Mouse (Mus musculus): ENCODE measurements at regions not wholly inside any gene's neighbourhood (a gene's known extent, or its start where the extent isn't known, plus 50 kb on each side); places are given as distances from the start of the nearest gene placed in this dataset.

DNA sequence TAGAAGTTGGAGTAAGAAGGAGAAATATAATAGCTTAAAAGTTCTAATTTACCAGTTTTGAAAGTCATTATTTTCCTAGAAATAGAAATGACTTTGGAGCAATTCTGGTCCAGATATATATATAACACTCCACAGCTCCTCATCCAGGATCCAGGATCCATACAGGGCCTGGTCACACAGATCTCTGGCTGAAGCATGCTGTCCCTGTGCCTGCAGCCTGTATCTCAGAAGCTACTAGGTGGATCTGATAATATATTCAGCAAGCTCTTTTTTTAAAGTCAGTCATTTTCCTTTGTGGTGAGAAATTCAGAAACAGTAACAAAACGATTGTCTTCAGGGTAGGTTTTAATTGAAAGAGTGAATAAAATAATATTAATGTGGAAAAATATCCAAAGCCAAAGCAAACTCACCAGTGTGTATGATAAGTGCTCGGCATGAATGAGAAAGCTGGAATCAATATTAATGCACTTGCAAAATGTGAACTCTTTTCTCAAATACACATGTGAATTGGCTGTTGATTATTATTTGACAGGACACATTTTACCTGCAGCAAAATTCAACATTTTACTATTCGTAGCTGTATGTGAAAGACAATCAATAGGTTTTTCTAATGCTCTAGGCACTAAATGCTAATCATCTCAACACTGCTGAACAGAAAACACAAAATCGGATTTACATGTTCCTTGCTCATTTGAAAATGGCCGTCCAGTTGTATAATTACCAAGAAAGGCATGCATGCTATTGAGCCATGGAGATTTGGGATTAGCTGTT, 288.1 kb upstream of the Cxadr start:
- no peak for DNase-seq

DNA sequence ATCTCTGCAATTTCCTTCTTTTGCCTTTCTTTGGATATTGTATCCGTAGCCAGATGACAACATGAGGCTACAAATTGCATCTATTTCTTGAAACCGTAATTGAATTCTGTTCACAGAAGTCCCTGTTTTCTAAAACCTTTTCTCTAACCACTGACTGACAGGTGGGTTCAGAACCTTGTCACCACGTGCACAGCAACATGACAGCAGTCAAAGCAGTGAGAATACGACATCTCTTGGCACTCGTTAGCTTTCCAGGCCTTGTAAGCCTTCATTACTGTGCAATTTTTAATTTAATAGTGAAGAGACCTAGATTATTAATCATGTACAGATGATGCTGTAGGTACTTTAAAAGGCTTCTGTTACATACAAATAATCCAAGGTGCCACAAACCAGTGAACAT, 297.3 kb upstream of the Cxadr start:
- DNase-seq, result no peak

DNA sequence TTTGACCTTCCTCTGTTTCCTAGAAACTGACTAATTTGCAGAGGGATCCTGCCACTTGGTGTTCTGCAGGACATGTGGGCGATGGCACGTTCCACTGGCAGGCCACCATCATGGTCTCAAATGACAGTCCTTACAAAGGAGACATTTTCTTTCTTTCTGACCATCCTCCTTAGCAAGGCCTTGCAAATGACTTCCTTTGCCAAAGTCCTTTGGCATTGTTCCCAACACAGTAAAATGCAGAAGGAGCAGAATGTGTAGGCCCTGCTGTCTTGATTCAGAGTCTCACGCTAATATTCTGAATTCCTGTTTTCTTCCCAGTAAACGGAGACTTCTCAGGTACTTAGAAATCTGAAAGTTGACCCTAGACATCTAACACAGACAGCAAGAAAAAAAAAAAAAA, 308.3 kb upstream of the Cxadr start:
- no peak for DNase-seq

DNA sequence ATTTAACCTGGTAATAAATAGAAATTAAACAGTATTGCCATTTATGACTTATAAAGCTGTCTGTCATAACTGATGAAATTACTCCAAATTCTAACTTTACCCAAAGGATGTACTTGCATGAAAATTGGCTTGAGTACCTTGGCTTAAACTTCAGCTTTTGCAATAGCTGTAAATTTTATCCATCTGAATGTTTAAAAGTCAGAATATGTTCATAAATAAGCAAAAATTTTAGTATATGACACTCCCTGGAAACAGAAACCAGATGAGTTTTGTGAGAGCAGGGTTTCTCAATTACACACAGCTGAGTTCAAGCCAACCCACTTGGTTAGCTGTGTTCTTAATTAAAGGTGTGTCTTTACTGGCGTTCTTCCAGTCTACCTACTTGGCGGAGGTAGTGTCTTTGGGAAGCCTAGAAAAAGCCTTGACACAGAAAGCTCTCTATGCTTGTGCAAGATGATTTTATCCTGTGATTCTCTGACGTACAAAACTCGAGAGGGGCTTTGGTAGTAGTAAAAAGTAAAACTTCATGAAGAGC, 311.4 kb upstream of the Cxadr start:
- DNase-seq, result no peak

DNA sequence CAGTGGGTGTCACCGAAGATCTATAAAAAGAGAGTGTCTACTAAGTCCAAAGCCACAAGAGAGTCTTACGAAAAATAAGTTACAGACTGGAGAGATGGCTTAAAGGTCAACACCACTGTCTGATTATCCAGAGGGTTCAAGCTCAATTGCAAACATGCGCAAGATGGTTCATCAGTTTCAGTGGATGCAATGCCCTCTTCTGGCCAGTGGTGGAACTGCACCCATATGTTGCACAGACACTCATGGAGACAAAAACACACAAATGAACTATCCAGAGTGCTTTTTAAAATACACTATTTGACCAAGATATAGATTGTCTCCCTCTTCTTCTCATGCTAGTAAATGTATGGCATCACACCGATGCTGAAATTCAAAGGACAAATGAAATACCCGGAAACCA, 312.1 kb upstream of the Cxadr start:
- no peak for DNase-seq

DNA sequence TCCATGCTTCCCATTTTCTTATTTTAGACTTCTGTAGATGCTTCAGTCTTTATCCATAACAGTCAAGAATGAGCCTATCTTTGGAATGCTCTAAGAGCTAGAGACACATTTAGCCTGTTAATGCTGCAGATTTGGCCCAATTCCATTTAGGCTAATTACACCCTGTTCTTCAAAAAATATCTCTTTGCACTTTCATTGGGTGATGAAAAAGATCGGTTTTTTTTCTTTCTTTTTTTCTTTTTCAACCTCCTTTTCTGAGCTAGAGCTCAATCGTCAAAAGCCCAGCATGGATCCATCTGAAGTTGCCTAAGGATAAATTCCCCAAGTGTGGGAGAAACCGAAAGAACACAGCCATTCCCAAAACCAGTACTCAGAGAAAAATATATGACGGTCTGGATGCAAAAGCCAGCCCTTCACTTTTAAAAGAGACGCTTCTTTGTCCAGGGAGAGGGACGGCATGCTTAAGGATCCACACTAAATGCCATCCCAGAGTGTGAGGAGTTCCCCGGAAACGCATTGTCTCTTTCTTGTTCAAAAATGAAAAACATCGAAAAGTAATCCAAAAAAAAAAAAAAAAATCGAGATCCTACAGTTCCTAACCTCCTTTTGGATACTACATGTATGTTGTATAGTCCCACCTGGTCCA, 314.3 kb upstream of the Cxadr start:
- DNase-seq, result no peak

DNA sequence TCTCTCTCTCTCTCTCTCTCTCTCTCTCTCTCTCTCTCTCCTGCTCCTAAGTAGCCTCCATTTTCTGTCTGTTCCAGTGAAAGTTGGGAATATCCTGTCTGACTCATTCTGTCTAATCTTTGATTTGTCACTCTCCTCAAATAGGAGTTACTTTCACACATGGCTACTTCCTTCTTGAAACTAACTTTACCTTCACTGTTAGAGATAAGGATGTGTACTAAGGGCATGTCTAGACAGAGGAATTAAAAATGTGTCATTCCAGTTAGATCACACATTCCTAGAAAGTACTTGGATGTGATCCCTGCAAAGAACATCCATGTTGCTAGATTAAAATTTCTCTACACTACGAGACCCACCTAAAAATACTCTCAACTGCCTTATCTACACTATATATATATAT, 346.9 kb upstream of the Gm11146 start:
- DNase-seq, result no peak

DNA sequence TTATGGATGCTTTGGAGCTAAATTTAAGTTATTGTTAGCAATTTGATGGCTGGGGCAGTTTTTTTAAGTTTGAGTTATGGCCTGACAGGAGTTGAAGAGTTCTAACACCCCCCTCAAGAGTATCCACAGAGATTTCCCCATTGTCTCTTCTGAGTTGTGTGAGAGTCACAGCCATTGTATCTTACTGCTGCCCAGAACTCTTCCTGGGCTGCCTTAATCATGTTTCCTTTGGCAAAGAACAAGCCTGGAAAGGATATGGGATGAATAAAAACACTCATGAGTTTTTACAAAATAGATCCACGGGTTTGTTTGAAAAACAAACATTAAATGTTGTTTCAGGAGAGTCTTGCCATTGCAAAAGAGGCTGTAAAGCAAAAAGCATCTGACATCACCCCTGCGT, 343.5 kb upstream of the Gm11146 start:
- DNase-seq, result no peak

DNA sequence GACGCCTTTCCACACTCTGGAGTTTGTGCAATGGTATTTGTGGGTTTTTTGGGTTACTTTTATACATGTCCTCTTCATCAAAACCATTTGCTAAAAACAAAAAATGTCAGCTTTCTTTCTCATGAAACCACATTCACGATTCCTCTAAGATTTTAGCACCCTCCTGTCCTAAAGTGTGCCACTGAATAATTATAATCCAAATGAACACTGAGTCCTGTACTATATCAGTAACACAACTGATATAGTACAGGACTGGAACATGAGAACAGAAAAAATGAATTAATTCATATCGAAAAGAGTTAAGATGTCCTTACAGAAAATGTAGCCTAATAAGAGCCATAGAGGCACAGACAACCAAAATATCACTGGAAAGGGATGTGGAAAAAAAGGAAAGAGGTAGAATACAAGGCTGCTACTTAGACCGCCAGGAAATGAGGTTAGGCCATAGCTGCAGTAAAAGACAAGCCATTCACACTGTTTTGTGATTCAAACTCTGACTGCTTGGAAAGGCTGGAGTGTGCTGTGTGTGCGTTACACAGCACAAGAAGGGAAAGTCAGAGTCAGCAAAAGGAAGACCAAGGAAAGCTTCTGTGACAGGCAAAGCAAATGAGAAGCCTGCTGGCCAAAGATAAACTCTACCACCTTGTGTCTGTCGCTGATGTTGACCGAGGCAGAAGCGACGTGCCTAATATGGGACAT, 329.3 kb upstream of the Gm11146 start:
- DNase-seq, result no peak

DNA sequence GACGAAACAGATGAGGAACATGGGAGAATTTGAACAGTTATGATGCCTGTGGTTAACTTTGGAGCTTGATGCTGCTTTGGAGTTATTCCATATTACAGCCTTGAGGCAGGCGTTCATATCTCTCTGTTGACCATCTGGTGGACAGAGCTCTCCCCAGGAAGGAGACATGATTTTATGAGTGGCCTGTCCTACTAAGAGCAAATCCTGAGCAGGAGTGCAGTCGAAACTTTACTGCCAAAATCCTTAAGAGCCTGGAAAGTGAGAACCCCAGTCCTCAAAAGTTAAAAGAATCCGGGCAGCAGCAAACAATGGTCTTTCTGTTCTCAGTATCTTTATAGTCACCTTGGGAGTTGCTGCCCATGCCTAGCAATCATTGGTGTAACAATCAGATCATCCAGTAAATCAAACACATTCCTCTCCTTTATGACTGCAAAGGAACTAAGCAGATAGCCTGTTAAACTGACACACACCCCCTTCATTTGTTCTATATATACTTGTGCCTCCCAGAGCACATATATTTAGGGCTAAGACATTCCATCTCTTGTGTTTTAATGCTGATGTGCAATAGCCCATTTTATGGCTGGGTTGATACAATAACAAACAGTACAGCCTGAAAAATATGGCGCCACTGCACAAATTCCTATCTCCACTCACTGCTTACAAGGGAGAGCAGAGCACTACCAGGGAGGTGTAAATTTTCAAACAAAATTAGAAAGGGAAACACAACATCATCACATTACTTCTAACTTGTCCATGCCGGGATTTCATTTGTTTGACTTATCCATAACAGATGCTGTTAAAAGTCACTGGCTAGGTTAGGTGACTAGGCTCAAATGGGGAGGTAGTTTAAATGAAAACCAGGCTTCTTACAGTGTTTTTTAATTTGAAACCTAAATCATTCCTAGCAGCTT, 312.5 kb upstream of the Gm11146 start:
- DNase-seq, result no peak

DNA sequence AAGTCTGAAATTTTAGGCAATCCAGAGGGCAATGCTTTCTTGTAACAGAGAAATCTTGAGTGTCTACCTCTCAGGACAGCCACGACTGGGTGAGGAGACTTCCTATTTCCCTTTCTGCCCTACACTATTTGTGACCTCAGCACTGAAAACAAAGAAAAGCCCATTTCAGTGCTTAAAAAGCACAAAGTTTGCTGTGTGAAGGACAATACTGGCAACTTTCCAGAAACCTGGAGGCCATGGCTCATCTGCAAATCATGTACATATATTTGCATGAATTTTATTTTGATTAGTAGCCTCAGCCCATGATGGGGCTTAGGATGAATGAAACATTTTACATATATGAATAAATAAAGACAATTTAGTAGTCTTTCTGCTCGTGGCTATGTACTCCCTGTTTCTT, 292.4 kb upstream of the Gm11146 start:
- no peak for DNase-seq

DNA sequence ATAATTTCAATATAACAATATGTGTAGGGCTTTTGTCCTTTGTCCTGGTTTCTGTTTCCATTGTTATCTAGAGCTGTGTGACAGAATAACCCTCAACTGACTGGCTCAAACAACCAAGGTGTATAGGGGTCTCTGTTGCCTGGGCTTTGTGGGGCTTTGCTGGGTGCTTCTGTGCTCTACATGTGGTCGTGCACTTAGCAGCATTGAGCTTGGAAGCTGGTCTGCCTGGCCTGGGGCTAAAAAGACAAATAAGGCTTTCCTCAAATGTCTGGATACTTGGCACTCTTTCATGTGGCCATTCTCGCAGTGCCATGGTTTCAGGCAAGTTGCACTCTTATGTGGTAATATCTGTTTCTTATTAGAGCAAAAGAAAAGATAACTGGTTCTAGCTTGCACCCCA, 291.8 kb upstream of the Gm11146 start:
- DNase-seq, result no peak

DNA sequence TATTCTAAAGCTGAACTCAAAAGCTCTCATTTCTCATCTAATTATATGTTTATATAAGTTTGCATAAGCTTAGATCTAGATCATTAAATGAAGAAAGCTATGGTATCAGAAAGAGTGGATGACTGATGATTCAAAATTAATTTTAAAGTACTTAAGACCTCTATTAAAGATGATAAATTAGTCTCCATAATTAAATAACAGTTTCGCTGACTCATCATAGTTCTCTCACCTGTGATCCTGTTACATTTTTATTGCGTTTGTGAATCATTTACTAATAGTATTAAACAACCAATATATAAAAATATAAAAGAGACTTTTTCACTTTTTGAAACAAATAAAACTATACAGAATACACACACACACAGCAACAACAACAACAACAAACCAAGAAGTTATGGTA, 290.8 kb upstream of the Gm11146 start:
- DNase-seq, result no peak

DNA sequence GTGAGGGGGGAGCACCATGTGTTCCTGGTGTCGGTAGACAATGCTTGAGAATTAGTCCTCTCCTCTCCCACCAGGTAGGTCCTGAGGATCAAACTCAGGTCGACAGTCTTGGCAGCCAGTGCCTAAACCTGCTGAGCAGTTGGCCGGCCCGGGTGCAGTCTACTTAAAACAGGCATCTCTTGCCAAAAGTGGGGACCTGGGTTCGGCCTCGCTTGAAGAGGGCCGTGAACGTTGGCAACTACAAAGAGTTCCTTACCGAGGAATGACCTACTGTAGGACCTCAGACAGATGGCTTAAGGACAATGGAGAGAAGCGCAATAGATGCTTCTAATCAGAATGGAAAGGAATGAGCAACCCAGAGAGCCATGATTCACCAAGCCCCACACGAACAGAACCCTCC, 287.5 kb upstream of the Gm11146 start:
- DNase-seq, result no peak

DNA sequence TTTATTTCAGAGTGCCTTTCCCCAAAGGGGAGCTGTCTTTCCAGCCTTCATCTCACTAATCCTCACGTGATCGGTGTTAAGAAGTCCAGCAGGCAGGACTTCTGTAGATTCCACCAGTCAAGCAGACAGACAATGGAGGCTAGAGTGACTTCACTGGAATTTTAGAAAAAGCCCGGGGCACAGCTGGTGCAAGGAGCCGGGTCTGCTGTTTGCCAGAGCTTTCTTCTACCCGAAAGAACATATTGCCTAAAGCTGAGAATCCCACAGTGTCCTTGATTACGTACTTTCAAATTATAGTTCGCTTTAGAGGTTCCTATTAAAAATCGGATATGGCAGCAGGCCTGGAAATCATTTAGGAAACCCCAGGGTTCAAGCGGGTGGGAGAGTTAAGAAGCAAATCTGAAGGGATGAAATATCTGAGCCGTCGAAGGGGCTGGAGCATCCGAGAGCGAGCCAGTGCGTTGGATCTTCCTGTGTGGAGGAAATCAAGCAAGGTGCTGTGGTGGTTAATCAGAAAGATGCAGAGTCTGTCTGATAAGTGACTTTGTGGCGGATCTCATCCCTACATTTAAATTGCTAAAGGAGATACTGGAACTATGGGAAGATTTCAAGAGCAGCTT, 283.3 kb upstream of the Gm11146 start:
- DNase-seq, result no peak

DNA sequence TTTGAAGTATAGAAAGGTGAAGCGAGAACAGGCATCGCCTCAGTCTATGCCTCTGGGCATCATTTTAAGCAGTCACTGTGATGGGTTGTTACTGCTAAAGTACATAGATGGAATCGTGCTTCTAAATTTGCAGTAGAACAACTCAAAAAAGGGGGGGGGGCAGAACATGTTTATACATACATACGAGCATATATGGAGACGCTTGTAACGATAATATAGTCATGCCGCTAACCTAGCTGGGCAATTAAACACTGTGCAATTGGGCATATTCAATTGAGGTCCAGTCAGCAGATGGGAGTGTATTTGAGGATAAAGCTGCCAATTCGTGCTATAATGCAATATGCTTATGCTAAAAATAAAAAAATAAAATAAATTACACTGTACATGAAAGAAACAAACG, 282.6 kb upstream of the Gm11146 start:
- no peak for DNase-seq

DNA sequence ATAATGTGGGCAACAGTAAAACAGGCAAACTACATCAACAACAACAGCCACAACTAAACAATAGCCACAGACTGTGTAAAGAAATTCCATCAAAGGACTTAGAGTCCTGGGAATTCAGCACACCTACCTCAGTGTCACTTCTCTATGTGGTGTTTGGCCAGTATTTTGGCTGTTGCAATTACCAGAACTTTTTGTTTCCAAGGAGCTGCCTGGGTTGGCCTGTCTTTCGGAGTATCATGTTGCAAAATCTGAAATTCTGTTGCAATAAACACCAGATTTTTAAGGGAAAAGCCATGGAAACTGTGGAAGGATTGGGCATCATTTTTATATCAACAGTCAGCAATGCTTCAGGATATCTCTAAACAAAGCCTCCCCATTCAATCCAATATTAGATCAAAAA, 275.1 kb upstream of the Gm11146 start:
- no peak for DNase-seq

DNA sequence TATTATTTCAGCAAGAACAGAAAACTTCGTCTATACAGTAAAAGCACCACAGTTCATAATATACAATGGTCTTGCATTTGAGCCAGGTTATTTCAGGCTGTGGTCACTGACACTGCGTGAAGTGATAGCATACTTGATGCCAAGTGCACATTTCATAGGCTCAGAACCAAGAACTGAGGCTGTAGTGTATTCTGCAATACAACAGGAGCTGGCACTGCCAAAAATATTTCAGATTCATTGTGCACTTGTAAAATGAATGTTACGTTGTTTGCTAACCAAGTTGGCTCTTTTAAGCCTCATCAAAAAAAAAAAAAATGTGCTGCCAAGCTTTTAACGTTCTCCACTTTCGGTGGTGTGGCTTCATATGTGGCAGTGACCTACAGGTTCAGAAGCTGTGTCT, 261.4 kb upstream of the Gm11146 start:
- no peak for DNase-seq

DNA sequence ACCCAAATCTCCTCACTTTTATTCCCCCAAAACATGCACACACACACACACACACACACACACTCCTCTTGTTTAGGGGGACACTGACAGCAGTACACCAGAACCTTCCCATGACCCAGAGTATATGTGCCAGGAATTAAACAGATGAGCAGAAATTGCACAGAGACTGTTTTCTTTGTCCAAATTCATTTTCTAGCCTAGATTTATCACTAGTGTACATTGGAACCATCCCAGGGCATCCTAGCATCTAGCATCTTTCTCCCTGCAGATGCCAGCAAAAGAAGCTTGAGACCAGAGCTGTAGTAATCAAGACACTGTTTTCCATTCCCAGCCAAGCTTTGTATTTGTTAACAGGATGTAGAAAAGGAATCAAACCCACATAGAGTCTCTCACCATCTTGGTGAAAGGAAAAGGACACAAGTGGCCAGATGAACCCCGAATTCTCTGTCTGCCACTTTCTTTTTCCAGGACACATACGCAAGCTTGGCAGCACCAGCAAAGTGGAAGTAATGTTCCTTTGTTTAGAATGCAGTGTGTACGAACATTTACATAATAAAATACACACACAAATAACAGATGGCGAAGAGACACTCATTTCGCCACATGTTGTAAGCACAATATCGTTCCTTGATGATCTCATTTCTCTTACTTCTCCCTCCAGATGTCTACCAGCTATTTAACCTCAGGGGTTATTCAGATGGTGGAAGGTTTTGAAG, 250.3 kb upstream of the Gm11146 start:
- no peak for DNase-seq

DNA sequence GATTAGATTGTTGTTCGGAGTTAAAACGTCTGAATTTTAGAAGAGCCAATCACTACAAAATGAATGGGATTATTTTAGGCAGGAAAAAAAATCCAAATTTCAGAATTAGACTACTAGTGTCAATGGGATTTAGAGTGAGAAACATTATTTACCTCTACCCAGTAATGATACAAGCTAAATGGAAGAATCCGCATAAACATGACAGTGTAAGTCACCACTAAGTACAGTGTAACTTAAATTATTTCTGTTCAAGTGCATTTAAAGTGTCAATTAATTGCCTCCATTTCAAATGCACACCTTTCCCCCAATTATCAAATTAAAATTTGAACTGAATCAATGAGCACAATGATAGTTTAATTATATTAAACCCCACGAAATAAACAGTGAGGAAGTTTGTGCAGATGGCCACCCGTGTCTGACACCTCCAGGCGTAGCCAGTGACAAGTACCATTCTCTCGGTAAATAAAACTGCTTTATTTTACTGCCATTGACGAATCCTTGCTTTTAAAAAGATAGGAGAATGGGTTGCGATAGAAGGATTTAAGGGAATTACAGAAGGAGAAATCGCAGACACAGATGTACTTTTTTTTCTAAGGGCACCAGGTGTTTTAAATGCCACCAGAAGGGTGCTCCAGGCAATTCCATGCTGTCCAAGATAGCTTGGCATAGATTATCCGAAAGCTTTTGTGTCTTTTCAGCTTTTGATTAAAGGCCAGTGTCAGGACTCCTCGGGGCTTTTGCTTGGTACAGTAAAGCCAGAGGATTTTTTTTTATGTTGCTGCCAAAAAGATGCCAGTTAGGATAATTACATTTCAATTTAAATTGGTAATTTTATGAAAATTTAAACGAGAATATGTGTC, 249.5 kb upstream of the Gm11146 start:
- DNase-seq, result no peak

DNA sequence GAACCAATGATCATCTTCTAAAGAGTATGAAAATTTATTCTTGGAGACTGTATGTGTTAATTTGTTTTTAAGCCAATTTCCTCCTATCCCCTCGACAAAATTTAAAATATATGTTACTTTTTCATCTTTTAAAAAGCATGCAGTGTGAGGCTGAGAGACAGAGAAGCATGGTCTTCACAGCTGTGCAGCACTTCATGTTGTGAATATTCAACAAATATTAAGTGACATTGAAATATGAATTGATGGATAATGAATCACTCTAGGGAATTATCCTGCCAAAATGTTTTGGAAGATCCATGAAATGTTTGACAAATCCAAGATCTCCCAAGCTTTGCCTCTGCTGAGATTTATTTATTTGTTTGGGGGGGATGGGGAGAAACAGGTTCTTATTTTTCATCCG, 233.9 kb upstream of the Gm11146 start:
- no peak for DNase-seq

Measured in thymus, adult 18-20 months (tissue).